Mouse (Mus musculus) gastrocnemius, adult 18-20 months (tissue): ENCODE results near the gene Apoc1. TPM values are rescaled to one million over a fixed set of nuclear protein-coding genes. Genes with fewer than 3 reads are reported as not detected.

Source experiments
- total RNA-seq, 2 experiments: library from RNA; stranded (reverse); gene quantifications; 2 replicates each; pipeline ENCODE4 v1.2.3; 2021

The Apoc1 gene
- total RNA-seq, 2 experiments from 2014 or later: 0.84 to 4.3 TPM

Other genes starting within 250 kb of the Apoc1 start
- 10 to 100 TPM; 18.5 to 20.8 TPM for gene Mark4, start 233.8 kb downstream of the Apoc1 start, total RNA-seq
- gene Exoc3l2, start 229.3 kb downstream of the Apoc1 start, total RNA-seq: 1 to 10 TPM in 1 of 2 experiments, under 1 TPM in 1; 0.57 to 1.5 TPM
- 1 to 10 TPM; 1.9 to 2.2 TPM for gene Bloc1s3, start 184.3 kb downstream of the Apoc1 start, total RNA-seq
- 1 to 10 TPM; 9.0 to 9.4 TPM for gene Trappc6a, start 184.3 kb downstream of the Apoc1 start, total RNA-seq
- not detected for gene Nkpd1, start 174.8 kb downstream of the Apoc1 start, total RNA-seq
- gene Ppp1r37, start 129.6 kb downstream of the Apoc1 start, total RNA-seq: 10 to 100 TPM; 43.4 to 47.5 TPM
- gene Zfp296, start 115.4 kb downstream of the Apoc1 start, total RNA-seq: under 1 TPM; 0.43 to 0.71 TPM
- gene Gemin7, start 115.1 kb downstream of the Apoc1 start, total RNA-seq: 10 to 100 TPM; 72.9 to 81.2 TPM
- 10 to 100 TPM in 1 of 2 experiments, 1 to 10 TPM in 1; 8.7 to 10.4 TPM for gene Clasrp, start 88.2 kb downstream of the Apoc1 start, total RNA-seq
- gene Relb, start 63.2 kb downstream of the Apoc1 start, total RNA-seq: 10 to 100 TPM in 1 of 2 experiments, 1 to 10 TPM in 1; 6.7 to 11.0 TPM
- 10 to 100 TPM; 46.8 to 47.3 TPM for gene Clptm1, start 27.6 kb downstream of the Apoc1 start, total RNA-seq
- gene Apoc2, start 14.7 kb downstream of the Apoc1 start, total RNA-seq: under 1 TPM in 1 of 2 experiments, not detected in 1; 0.74 TPM
- gene Gm44805, start 11.2 kb downstream of the Apoc1 start, total RNA-seq: not detected
- under 1 TPM in 1 of 2 experiments, not detected in 1; 0.95 TPM for gene Apoc4, start 11.2 kb downstream of the Apoc1 start, total RNA-seq
- 10 to 100 TPM; 59.5 to 87.1 TPM for gene Apoe, start 6.5 kb upstream of the Apoc1 start, total RNA-seq
- gene Tomm40, start 22.8 kb upstream of the Apoc1 start, total RNA-seq: 10 to 100 TPM; 40.8 to 44.0 TPM
- 1 to 10 TPM in 1 of 2 experiments, under 1 TPM in 1; 0.64 to 2.0 TPM for gene Nectin2, start 57.8 kb upstream of the Apoc1 start, total RNA-seq
- gene Bcam, start 78.4 kb upstream of the Apoc1 start, total RNA-seq: 10 to 100 TPM; 17.4 to 28.5 TPM
- not detected for gene Cblc, start 104.1 kb upstream of the Apoc1 start, total RNA-seq
- gene Bcl3, start 130.1 kb upstream of the Apoc1 start, total RNA-seq: 1 to 10 TPM; 1.0 to 2.0 TPM
- not detected for gene Gm19345, start 159.3 kb upstream of the Apoc1 start, total RNA-seq
- gene Ceacam16, start 168.6 kb upstream of the Apoc1 start, total RNA-seq: not detected
- not detected for gene Ceacam19, start 195.3 kb upstream of the Apoc1 start, total RNA-seq
- gene Pvr, start 228.5 kb upstream of the Apoc1 start, total RNA-seq: 1 to 10 TPM; 4.3 to 7.6 TPM